Mouse (Mus musculus) heart, embryonic 13.5 days (tissue): ENCODE measurements around the gene Ebf3. TPM values are rescaled to one million over a fixed set of nuclear protein-coding genes. Genes with fewer than 3 reads are reported as not detected.

Experiments used
- ATAC-seq: fragments of 200-750 bp; cut with Nextera tagmentation; 2 replicates; pipeline ENCODE4 v1.8.0; 2017; ENCODE audit warnings: moderate TSS enrichment; ENCODE audit not compliant: insufficient number of reproducible peaks, low FRiP score, low TSS enrichment; ENCODE audit errors: extremely low read depth
- H3K27ac ChIP-seq: fragments of 300-500 bp; sonication (generic); replicated peaks from 2 replicates; pipeline ENCODE4 v1.5.1; 2015; ENCODE audit warnings: moderate library complexity, mild to moderate bottlenecking, inconsistent platforms
- H3K27me3 ChIP-seq: fragments of 300-500 bp; sonication (generic); replicated peaks from 2 replicates; pipeline ENCODE4 v1.6.1; 2015; ENCODE audit warnings: mild to moderate bottlenecking, inconsistent platforms
- H3K36me3 ChIP-seq: fragments of 300-500 bp; sonication (generic); 2 replicates; pipeline ENCODE4 v1.6.1; 2015; ENCODE audit warnings: mild to moderate bottlenecking, inconsistent platforms
- H3K4me1 ChIP-seq: fragments of 300-500 bp; sonication (generic); 2 replicates; pipeline ENCODE4 v1.6.1; 2015; ENCODE audit warnings: inconsistent platforms
- H3K4me2 ChIP-seq: fragments of 300-500 bp; sonication (generic); 2 replicates; pipeline ENCODE4 v1.6.1; 2015; ENCODE audit warnings: inconsistent platforms, mild to moderate bottlenecking, moderate library complexity
- H3K4me3 ChIP-seq: fragments of 300-500 bp; sonication (generic); 2 replicates; pipeline ENCODE4 v1.5.1; 2015; ENCODE audit warnings: moderate library complexity, mild to moderate bottlenecking, inconsistent platforms
- H3K9ac ChIP-seq: fragments of 300-500 bp; sonication (generic); 2 replicates; pipeline ENCODE4 v1.6.1; 2015; ENCODE audit warnings: inconsistent platforms, mild to moderate bottlenecking, moderate library complexity
- H3K9me3 ChIP-seq: fragments of 300-500 bp; sonication (generic); 2 replicates; pipeline ENCODE4 v1.6.1; 2016; ENCODE audit warnings: inconsistent platforms
- WGBS: fragments of 180-500 bp; shearing (Covaris S2); methylation state at CpG from one replicate; pipeline ENCODE4 v1.1.7; 2015; ENCODE audit warnings: mixed read lengths; 5-methylcytosine and 5-hydroxymethylcytosine counted together
- polyA plus RNA-seq: library from polyadenylated mRNA; unstranded; fragments of >200 nt; fragmentation: Nextera tagmentation; extraction: Ambion mirVana; gene quantifications from 2 replicates; pipeline ENCODE4 v1.2.1, GENCODE M21; 2015

Gene Ebf3
- polyA plus RNA-seq, 1 experiment from 2014 or later = 0.52 TPM

GRCm38 (mm10) chr7:137220436-137220835 is 93.8 kb downstream of the Ebf3 start:
- WGBS = 72% methylated on average over 4 of the region's 4 CpGs
- no peak overlapping the region for H3K4me2 ChIP-seq

DNA sequence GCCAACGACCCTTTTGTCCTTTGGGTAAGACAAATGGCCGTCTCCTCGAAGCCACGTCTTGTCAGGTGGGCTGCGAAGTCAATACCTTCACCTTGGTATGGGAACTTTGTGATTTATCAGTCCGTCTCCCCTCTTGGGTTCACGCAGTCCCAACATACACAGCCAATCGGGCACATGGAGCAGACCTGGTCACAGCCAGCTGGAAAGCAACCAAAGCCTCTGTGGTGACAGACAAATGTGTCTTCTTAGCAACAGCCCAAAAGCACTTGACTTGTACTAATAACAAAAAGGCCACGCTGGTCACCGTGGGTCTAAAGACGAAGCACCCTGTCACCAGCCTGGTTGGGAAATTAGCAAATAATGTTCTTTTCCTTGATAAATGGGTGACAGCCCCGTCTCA is 95.5 kb downstream of the Ebf3 start:
- H3K4me2 ChIP-seq = no peak overlapping the region
- H3K4me1 ChIP-seq = peaks cover 7% of the 10 kb centered on the region; the same call in 1 of the 2 replicates
- 77% methylated on average over 12 of the region's 12 CpGs for WGBS
- no peaks in the 10 kb centered on the region for H3K9me3 ChIP-seq
- no peak overlapping the region for H3K9ac ChIP-seq
- ATAC-seq = no peak
- H3K36me3 ChIP-seq = no peaks in the 10 kb centered on the region
- H3K4me3 ChIP-seq = no peak overlapping the region
- no peaks in the 10 kb centered on the region for H3K27me3 ChIP-seq
- H3K27ac ChIP-seq = no peak overlapping the region

More at GRCm38 (mm10) chr7:137220436-137220835, 93.8 kb downstream of the Ebf3 start:
- H3K9ac ChIP-seq = no peak overlapping the region
- ATAC-seq = no peak
- H3K4me3 ChIP-seq = no peak overlapping the region
- no peak overlapping the region for H3K27ac ChIP-seq
- peaks cover 7% of the 10 kb centered on the region; the same call in 1 of the 2 replicates for H3K4me1 ChIP-seq
- no peaks in the 10 kb centered on the region for H3K9me3 ChIP-seq
- H3K27me3 ChIP-seq = no peaks in the 10 kb centered on the region
- H3K36me3 ChIP-seq = no peaks in the 10 kb centered on the region

GRCm38 (mm10) chr7:137213444-137213843 is 100.8 kb downstream of the Ebf3 start:
- Histone ChIP-seq H3K4me2 (no peak overlapping the region), H3K27me3 (no peaks in the 10 kb centered on the region), H3K9me3 (no peaks in the 10 kb centered on the region), H3K36me3 (no peaks in the 10 kb centered on the region), H3K9ac (no peak overlapping the region), H3K4me3 (no peak overlapping the region), H3K4me1 (no peaks in the 10 kb centered on the region), H3K27ac (no peak overlapping the region)
- no peak for ATAC-seq
- 59% methylated on average over 1 of the region's 1 CpGs for WGBS

GRCm38 (mm10) chr7:137211332-137211731 is 102.9 kb downstream of the Ebf3 start:
- H3K4me2 ChIP-seq = no peak overlapping the region
- ATAC-seq = no peak
- H3K9ac ChIP-seq = no peak overlapping the region
- H3K4me3 ChIP-seq = no peak overlapping the region
- 0 out of 2 replicates have a peak, but pooled peaks cover 4% of the 10 kb centered on the region for H3K27me3 ChIP-seq
- WGBS = 51% methylated on average over 4 of the region's 4 CpGs
- H3K9me3 ChIP-seq = no peaks in the 10 kb centered on the region
- H3K36me3 ChIP-seq = no peaks in the 10 kb centered on the region
- H3K4me1 ChIP-seq = no peaks in the 10 kb centered on the region
- no peak overlapping the region for H3K27ac ChIP-seq

DNA sequence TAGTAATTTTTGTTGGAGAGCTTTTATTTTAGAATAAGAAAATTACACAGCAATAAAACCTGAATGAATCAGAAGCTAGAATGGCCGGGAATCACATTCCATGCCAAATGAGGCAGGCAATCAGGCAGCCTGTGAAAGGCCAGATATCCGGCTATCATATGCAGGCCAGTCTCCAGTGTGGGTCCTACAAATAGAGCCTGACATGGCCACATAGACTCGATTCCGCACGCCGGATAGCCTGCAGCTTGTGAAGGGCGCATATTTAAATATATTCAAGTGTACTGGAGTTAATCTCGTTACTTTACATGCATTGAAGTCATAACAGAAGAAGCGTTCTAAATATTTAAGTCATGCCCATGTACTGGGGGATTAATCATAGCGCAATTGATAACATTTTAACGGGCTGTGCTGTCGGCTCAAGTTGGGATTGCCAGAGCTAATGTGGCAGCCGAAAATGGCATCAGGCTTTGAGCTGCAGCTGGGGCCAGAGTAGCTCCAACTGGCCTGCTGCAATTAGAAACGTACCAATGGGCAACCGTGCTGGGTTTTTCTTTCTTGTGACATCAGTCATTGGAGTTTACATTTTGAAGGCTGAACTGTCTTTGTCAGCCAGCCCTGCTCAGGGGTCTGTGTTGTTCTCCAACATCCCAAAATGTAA is 104.4 kb downstream of the Ebf3 start:
- H3K36me3 ChIP-seq = no peaks in the 10 kb centered on the region
- WGBS = 68% methylated on average over 15 of the region's 15 CpGs

GRCm38 (mm10) chr7:137208556-137208955 is 105.7 kb downstream of the Ebf3 start:
- Histone ChIP-seq H3K27me3 (0 out of 2 replicates have a peak, but pooled peaks cover 4% of the 10 kb centered on the region), H3K9me3 (no peaks in the 10 kb centered on the region), H3K4me3 (no peak overlapping the region), H3K4me2 (no peak overlapping the region), H3K4me1 (no peaks in the 10 kb centered on the region), H3K27ac (no peak overlapping the region), H3K9ac (no peak overlapping the region), H3K36me3 (no peaks in the 10 kb centered on the region)
- WGBS = 65% methylated on average over 5 of the region's 5 CpGs
- ATAC-seq = no peak

More for the DNA sequence above, 104.4 kb downstream of the Ebf3 start:
- Histone ChIP-seq H3K9me3 (no peaks in the 10 kb centered on the region), H3K9ac (no peak overlapping the region), H3K27me3 (0 out of 2 replicates have a peak, but pooled peaks cover 4% of the 10 kb centered on the region), H3K27ac (no peak overlapping the region), H3K4me2 (no peak overlapping the region), H3K4me1 (no peaks in the 10 kb centered on the region), H3K4me3 (no peak overlapping the region)
- ATAC-seq = no peak

GRCm38 (mm10) chr7:137206770-137207285 is 107.4 kb downstream of the Ebf3 start:
- H3K9me3 ChIP-seq = no peaks in the 10 kb centered on the region
- H3K9ac ChIP-seq = no peak overlapping the region
- WGBS = 82% methylated on average over 21 of the region's 21 CpGs
- H3K36me3 ChIP-seq = no peaks in the 10 kb centered on the region
- peaks cover 4% of the 10 kb centered on the region; the same call in 1 of the 2 replicates for H3K27me3 ChIP-seq
- no peak overlapping the region for H3K4me3 ChIP-seq
- no peak for ATAC-seq
- no peak overlapping the region for H3K4me2 ChIP-seq
- H3K4me1 ChIP-seq = no peaks in the 10 kb centered on the region
- no peak overlapping the region for H3K27ac ChIP-seq

DNA sequence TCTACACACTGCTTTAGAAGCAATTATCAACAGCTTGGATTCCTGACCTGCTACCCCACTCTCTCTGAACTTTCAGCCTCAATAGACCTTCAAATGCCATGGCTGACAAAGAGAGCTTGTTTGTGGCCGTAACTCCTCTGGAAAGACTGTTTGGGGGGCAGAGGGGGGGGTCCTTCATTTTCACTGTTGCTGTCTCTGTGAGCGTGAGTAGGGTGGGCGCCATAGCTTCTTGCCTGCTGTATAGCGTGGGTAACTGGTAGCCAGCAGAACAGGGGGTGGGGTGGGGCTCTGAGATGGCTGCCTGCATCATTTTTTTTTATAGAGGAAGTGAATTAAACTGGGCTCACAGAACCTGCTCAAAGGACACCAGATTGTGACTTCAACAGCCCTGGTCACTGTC is 114.7 kb downstream of the Ebf3 start:
- WGBS = 80% methylated on average over 4 of the region's 4 CpGs

GRCm38 (mm10) chr7:137198921-137199320 is 115.3 kb downstream of the Ebf3 start:
- Histone ChIP-seq H3K4me2 (no peak overlapping the region), H3K9me3 (no peaks in the 10 kb centered on the region), H3K27ac (no peak overlapping the region), H3K4me3 (no peak overlapping the region), H3K36me3 (0 out of 2 replicates have a peak, but pooled peaks cover 4% of the 10 kb centered on the region), H3K27me3 (peaks cover 8% of the 10 kb centered on the region), H3K9ac (no peak overlapping the region), H3K4me1 (peaks cover 5% of the 10 kb centered on the region)
- WGBS = 81% methylated on average over 15 of the region's 15 CpGs
- ATAC-seq = no peak

More for the DNA sequence above, 114.7 kb downstream of the Ebf3 start:
- Histone ChIP-seq H3K36me3 (0 out of 2 replicates have a peak, but pooled peaks cover 4% of the 10 kb centered on the region), H3K4me1 (peaks cover 5% of the 10 kb centered on the region), H3K9me3 (no peaks in the 10 kb centered on the region), H3K9ac (no peak overlapping the region), H3K27ac (no peak overlapping the region), H3K4me3 (no peak overlapping the region), H3K27me3 (peaks cover 8% of the 10 kb centered on the region), H3K4me2 (no peak overlapping the region)
- ATAC-seq = no peak

DNA sequence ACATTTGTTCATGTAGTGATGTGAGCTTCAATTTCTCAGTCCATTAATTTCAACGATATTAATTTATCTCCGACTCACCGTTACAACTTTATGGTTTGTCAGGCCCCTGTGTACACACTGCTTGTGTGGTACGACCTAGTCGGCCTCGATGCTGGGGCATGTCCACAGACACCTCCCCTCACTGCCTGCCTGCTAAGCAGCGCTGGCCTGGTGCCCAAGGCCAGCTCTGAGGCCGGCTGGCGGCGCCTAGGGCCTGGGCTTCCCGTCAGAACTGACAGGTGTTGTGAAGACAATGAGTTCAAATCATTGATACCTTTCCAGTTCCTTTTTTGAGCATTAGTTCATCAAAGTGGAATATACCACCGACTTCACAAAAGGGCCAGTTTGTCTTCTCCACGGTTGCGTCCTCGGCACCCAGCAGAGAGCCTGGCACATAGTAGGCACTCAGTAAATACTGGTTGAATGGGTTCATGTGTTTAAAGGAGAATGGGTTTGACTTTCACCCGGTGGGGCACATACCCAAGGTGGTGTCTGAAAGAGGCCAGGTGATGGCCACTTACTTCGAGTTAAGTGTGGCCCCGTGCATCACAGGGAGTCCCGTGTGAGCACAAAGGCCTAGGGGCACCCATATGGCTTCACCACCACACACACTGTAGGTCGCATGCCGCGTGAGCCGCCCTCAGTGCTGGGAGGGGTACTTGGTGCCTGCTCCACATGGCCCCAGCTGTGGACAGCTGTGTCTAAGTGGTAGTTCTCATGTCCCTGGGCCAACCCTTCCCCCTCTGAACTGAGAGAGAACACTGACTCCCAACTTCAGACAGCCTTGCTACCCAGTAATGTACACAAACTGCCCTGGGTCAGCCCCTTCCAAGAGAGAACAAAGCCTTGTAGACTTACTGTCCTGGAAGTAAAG is 116.9 kb downstream of the Ebf3 start:
- Histone ChIP-seq H3K4me1 (peaks cover 5% of the 10 kb centered on the region), H3K36me3 (0 out of 2 replicates have a peak, but pooled peaks cover 4% of the 10 kb centered on the region), H3K9me3 (no peaks in the 10 kb centered on the region), H3K27ac (no peak overlapping the region), H3K4me2 (no peak overlapping the region), H3K9ac (no peak overlapping the region), H3K4me3 (no peak overlapping the region), H3K27me3 (peaks cover 8% of the 10 kb centered on the region; the same call in 1 of the 2 replicates)
- ATAC-seq = no peak
- 64% methylated on average over 23 of the region's 23 CpGs for WGBS

DNA sequence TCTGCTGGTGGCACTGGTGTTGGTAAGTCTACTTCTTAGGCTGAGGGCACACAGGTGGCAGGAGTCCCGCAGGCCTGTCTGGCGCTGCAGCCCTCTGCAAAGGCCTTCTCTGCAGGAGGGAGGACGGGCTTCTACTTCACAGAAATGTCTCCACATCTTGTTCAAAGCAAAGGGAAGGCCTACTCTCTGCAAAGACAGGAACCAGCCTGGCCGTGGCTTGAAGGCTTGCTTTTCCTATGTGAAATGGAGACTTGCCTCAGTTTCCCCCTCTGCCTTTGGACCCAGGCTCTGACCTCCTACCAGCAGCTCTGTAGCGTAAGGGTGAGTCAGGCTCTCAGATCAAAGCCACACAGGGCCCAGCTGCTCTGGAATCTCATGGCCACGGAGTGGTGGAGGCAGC is 117.7 kb downstream of the Ebf3 start:
- Histone ChIP-seq H3K9ac (no peak overlapping the region), H3K9me3 (no peaks in the 10 kb centered on the region), H3K36me3 (0 out of 2 replicates have a peak, but pooled peaks cover 4% of the 10 kb centered on the region), H3K27me3 (peaks cover 8% of the 10 kb centered on the region; the same call in 1 of the 2 replicates), H3K27ac (no peak overlapping the region), H3K4me2 (no peak overlapping the region), H3K4me3 (no peak overlapping the region), H3K4me1 (peaks cover 5% of the 10 kb centered on the region)
- WGBS = 71% methylated on average over 6 of the region's 6 CpGs
- ATAC-seq = no peak
